Mouse (Mus musculus) neural tube, embryonic 15.5 days (tissue): ENCODE data around the gene Ado. TPM values are rescaled to one million over a fixed set of nuclear protein-coding genes. Genes with fewer than 3 reads are reported as not detected.

Experiments
- ATAC-seq: fragments of 200-750 bp; cut with Nextera tagmentation; 2 replicates; pipeline ENCODE4 v1.8.0; 2017; ENCODE audit warnings: mild to moderate bottlenecking, moderate TSS enrichment, moderate library complexity; ENCODE audit not compliant: low FRiP score
- H3K27ac ChIP-seq: fragments of 300-500 bp; sonication (generic); replicated peaks from 2 replicates; pipeline ENCODE4 v1.5.1; 2015; ENCODE audit warnings: mild to moderate bottlenecking, inconsistent platforms
- H3K27me3 ChIP-seq: fragments of 300-500 bp; sonication (generic); replicated peaks from 2 replicates; pipeline ENCODE4 v1.6.1; 2015; ENCODE audit warnings: inconsistent platforms
- H3K36me3 ChIP-seq: fragments of 300-500 bp; sonication (generic); 2 replicates; pipeline ENCODE4 v1.6.1; 2015; ENCODE audit warnings: inconsistent platforms
- H3K4me1 ChIP-seq: fragments of 300-500 bp; sonication (generic); 2 replicates; pipeline ENCODE4 v1.6.1; 2015; ENCODE audit warnings: inconsistent platforms
- H3K4me2 ChIP-seq: fragments of 300-500 bp; sonication (generic); 2 replicates; pipeline ENCODE4 v1.6.1; 2015; ENCODE audit warnings: inconsistent platforms, mild to moderate bottlenecking, moderate library complexity
- H3K4me3 ChIP-seq: fragments of 300-500 bp; sonication (generic); replicated peaks from 2 replicates; pipeline ENCODE4 v1.5.1; 2015; ENCODE audit warnings: mild to moderate bottlenecking, inconsistent platforms
- H3K9ac ChIP-seq: fragments of 300-500 bp; sonication (generic); replicated peaks from 2 replicates; pipeline ENCODE4 v1.6.1; 2015; ENCODE audit warnings: mild to moderate bottlenecking, inconsistent platforms
- H3K9me3 ChIP-seq: fragments of 300-500 bp; sonication (generic); replicated peaks from 2 replicates; pipeline ENCODE4 v1.6.1; 2016; ENCODE audit warnings: inconsistent platforms
- WGBS: fragments of 180-500 bp; shearing (Covaris S2); methylation state at CpG from one replicate; pipeline ENCODE4 v1.1.7; 2015; ENCODE audit warnings: mixed read lengths; 5-methylcytosine and 5-hydroxymethylcytosine counted together
- polyA plus RNA-seq: library from polyadenylated mRNA; unstranded; fragments of >200 nt; fragmentation: Nextera tagmentation; extraction: Ambion mirVana; gene quantifications from 2 replicates; pipeline ENCODE4 v1.2.1, GENCODE M21; 2015

Gene Ado
- 83.1 and 88.3 TPM in 2 replicates for polyA plus RNA-seq

DNA sequence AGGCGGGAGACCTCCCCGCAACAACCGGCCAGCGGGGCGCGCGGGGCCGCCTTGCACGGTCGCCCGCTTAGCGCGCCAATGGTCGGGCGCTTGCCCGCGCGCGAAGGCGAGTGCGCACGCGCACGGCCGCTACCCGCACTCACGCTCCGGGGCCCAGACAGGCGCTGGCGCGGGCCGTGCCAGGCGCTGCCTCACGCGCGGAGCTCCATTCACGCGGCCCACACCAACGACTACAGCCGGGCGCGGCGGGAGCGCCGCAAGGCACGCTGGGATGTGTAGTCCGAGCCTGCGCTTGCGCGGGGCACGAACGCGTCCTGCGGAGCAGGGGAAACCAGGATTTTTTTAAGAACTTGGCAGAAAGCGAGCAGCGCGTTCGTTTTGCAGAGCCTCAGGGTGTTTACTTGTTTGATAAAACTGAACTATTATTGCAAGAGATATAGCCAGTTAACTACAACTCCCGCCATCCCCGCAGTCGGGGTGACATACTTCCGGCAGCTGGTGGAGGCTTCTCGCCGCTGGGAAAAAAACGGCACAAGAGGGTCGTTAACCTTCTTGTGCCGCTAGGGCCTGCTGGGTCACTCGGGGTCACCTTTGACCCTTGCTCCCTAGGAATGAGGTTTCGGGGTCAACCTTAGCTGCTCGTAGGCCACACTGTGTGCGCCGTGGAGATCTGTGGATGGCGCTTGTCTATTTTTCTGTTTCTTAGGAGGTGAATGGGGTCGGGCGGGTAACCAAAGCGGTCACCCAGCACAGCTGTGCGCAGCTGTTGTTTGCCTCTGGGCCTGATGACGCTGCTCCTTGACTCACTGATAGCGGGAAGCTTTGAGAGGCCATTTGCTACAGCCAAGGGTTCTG, at the start of gene Ado:
Gene Ado (minus strand): TSS at position 79 of the 855 bp plus-strand sequence.
- ATAC-seq = peak; percentile 98
- H3K36me3 ChIP-seq = peaks cover 3% of the 10 kb centered on the region; the same call in 1 of the 2 replicates
- peaks cover 44% of the 10 kb centered on the region for H3K4me1 ChIP-seq
- peak within 1 kb of the TSS; percentile 81 for H3K9ac ChIP-seq
- H3K27me3 ChIP-seq = peaks cover 30% of the 10 kb centered on the region
- H3K4me2 ChIP-seq = peak within 1 kb of the TSS; percentile 86
- peak within 1 kb of the TSS; percentile 97 for H3K27ac ChIP-seq
- peak within 1 kb of the TSS; percentile 92 for H3K4me3 ChIP-seq
- H3K9me3 ChIP-seq = no peaks in the 10 kb centered on the region
- WGBS = under 1% methylated on average over 76 of the region's 79 CpGs

DNA sequence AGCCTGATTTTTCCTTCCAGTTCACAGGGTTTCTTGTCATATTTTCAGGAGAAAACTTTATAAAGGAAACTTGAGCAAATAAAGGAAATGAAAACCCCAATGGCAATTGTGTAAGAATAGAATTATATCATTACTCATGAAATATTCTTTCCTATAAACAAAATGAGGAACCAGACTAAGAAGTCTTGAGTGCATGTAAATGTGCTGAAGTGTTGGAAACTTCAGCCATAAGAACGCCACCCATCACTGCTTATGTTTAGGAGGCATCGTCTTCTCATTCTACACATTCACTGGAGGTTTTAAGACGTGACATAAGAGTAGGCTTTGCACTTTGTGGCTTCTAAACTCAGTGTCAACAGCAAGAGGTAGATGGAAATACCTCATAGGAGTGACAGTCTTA, 46.5 kb upstream of the Ado start:
- H3K9me3 ChIP-seq = no peaks in the 10 kb centered on the region
- no peak overlapping the region for H3K27ac ChIP-seq
- H3K4me3 ChIP-seq = no peak overlapping the region
- H3K4me2 ChIP-seq = no peak overlapping the region
- no peaks in the 10 kb centered on the region for H3K27me3 ChIP-seq
- H3K4me1 ChIP-seq = no peaks in the 10 kb centered on the region
- 91% methylated on average over 3 of the region's 3 CpGs for WGBS
- no peaks in the 10 kb centered on the region for H3K36me3 ChIP-seq
- ATAC-seq = no peak
- no peak overlapping the region for H3K9ac ChIP-seq

DNA sequence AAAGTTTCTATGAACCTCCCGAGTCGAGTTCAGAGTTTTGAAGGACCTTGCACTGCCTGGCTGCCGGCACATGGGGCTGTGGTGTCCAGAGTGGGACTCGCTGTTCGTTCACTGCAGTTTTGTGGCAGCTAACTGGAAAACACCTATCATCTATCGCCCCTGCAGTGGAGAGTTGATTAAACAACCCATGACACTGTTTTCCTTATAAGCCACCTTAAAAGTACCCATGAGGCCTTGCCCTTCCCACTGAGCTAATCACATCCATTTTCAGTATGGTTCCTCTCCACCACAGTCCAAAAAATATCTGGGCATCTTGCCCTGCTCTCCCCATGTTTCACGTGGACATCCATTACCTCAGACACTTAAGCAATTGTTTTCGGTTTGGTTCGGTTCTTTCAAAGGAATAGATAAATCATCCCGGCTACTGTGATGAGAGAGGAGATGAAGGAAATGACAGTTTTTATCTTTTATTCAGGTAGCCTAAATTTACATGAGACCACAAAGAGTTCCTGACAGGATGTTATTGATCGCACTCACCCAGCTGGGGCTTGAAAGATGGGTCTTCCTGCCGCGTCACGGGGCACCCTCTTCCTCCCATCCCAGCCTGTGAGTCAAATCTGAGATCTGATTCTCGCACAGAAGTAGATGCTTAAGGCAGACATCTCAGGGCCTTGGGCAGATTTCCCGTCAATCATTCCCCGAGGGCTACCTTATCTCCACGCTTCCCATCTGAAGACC, 37.3 kb upstream of the Ado start:
- no peak overlapping the region for H3K27ac ChIP-seq
- H3K9me3 ChIP-seq = no peaks in the 10 kb centered on the region
- H3K27me3 ChIP-seq = no peaks in the 10 kb centered on the region
- no peaks in the 10 kb centered on the region for H3K36me3 ChIP-seq
- ATAC-seq = no peak
- no peak overlapping the region for H3K9ac ChIP-seq
- no peak overlapping the region for H3K4me2 ChIP-seq
- no peaks in the 10 kb centered on the region for H3K4me1 ChIP-seq
- 77% methylated on average over 18 of the region's 18 CpGs for WGBS
- H3K4me3 ChIP-seq = no peak overlapping the region

DNA sequence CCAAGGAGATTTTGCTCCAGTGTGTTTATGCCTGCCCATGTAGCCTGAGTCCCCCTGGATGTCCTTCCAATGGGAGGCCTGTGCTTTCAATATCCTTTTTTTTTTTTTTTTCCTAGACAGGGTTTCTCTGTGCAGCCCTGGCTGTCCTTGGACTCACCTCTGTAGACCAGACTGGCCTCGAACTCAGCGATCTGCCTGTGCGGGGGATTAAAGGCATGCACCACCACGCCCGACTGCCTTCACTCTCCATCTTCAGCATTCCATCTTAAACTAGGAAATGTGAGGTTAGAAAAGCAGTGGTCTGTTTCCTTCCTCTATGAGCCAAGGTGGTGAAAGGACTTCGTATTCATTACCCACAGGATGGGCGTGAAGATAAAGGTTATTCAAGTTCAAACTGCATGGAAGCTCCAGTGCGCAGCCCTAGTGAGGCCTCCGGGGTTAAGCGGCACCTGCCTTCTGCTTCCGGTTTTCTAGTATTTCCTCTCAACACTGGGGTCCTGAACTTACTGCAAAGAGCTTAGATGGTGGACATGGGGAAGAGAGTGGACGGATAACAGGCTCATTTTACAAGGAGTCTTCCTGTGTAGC, 33.0 kb upstream of the Ado start:
- Histone ChIP-seq H3K27me3 (no peaks in the 10 kb centered on the region), H3K4me2 (no peak overlapping the region), H3K9me3 (no peaks in the 10 kb centered on the region), H3K4me3 (no peak overlapping the region), H3K4me1 (no peaks in the 10 kb centered on the region), H3K9ac (no peak overlapping the region), H3K27ac (no peak overlapping the region), H3K36me3 (no peaks in the 10 kb centered on the region)
- ATAC-seq = no peak
- 85% methylated on average over 12 of the region's 12 CpGs for WGBS

DNA sequence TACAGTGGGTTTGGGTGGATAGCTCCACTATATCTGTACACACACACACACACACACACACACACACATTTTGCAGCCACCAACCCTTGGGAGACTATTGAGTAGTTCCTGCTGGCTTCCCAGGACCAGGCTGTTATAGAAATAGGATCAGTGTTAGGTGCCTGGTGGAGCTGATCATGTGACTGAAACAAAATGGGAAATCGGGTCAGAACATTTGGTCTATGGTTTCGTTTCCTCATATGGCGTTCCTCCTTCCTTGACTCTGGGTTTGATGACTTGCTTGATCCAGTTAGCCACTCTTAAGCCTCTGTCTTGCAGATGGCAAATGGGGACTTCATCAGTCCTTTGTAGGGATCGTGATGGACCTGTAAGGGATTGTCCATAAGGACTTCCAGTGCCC, 31.1 kb upstream of the Ado start:
- Histone ChIP-seq H3K27ac (no peak overlapping the region), H3K4me1 (no peaks in the 10 kb centered on the region), H3K4me2 (no peak overlapping the region), H3K9ac (no peak overlapping the region), H3K4me3 (no peak overlapping the region), H3K9me3 (no peaks in the 10 kb centered on the region), H3K27me3 (no peaks in the 10 kb centered on the region), H3K36me3 (no peaks in the 10 kb centered on the region)
- no peak for ATAC-seq
- 91% methylated on average over 4 of the region's 4 CpGs for WGBS

DNA sequence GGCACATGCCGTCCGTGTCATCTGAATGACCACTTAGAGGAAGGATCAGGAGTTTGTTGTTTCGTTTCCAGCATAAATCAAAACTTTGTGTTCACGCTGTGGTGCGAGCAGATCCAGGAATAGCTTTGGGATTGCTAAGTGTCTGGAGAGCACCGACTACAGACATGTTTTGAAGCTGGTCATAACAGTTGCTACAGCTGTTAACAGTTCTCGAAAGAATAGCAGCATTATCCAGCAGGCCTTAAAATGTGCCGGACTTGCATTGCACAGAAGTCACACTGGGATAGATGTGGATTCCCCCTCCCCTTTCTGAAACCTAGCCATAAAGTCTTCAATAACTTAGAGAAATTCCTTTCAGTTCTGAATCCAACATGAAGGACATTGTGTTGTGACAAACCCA, 24.6 kb upstream of the Ado start:
- Histone ChIP-seq H3K27ac (no peak overlapping the region), H3K36me3 (no peaks in the 10 kb centered on the region), H3K9me3 (no peaks in the 10 kb centered on the region), H3K9ac (no peak overlapping the region), H3K4me2 (no peak overlapping the region), H3K27me3 (no peaks in the 10 kb centered on the region), H3K4me3 (no peak overlapping the region), H3K4me1 (no peaks in the 10 kb centered on the region)
- 53% methylated on average over 8 of the region's 8 CpGs for WGBS
- no peak for ATAC-seq

DNA sequence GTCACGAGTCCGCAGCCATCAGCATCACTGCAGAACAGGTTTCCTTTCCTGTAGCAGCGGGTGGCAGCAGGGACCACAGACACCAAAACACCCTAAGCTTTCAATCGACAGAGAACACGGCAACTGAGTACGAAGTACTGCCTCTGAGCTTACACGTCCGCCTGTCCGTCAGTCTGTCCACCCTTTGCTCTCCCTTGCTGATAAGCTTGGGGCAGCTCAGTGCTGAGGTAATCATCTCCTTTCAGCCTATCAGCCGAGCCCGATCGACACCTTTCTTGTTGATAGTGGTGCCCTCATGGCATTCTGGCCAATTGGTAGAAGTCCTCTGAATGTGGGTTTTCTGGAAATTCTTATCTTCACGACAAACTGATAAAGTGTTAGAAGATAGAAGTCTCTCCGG, 22.7 kb upstream of the Ado start:
- H3K9ac ChIP-seq = no peak overlapping the region
- no peaks in the 10 kb centered on the region for H3K36me3 ChIP-seq
- H3K4me1 ChIP-seq = no peaks in the 10 kb centered on the region
- no peaks in the 10 kb centered on the region for H3K9me3 ChIP-seq
- WGBS = 93% methylated on average over 14 of the region's 14 CpGs
- no peaks in the 10 kb centered on the region; the same call in 1 of the 2 replicates for H3K27me3 ChIP-seq
- no peak overlapping the region for H3K4me2 ChIP-seq
- H3K27ac ChIP-seq = no peak overlapping the region
- no peak overlapping the region for H3K4me3 ChIP-seq
- no peak for ATAC-seq

DNA sequence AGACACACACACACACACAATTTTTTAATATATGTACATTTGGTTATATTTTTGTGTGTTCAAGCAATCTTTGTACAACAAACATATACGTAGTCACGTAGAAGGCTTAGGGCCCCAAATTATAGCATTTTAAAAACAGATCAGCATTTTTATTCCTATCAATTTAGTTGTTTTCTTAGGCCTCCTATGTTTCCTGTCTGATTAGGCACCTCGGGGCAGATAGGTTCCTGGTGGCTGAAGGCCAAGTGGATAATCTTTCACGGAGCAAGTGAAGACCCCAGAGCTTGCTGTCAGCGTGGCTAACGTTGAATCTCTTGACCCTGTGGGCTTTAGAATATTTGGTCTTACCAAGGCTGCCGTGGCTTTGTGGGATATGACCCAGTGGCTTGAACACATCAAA, 20.8 kb upstream of the Ado start:
- peaks cover 9% of the 10 kb centered on the region for H3K27me3 ChIP-seq
- no peak for ATAC-seq
- WGBS = 86% methylated on average over 7 of the region's 7 CpGs

DNA sequence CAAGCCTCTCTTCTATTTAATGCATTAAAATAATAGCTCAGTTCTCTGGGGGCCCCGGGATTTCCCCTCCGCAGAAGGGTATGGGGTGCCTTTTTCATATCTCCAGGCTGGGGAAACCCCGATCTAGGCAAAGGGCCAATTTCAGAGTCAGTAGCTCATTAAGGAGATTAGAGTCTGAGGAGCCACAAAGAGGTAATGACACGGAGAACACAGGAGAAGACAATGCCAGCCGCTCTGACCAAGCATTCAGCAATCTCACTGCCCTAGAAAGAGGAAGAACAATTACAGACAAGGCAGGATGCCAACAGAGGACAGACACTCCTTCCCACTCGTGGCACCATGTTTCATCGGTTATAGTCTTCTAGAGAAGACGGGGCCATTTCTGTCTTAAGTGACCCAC, 17.3 kb upstream of the Ado start:
- 41% methylated on average over 8 of the region's 8 CpGs for WGBS

More for the DNA sequence above, 20.8 kb upstream of the Ado start:
- H3K27ac ChIP-seq = no peak overlapping the region
- no peak overlapping the region for H3K4me2 ChIP-seq
- H3K36me3 ChIP-seq = no peaks in the 10 kb centered on the region
- no peak overlapping the region for H3K9ac ChIP-seq
- no peaks in the 10 kb centered on the region for H3K9me3 ChIP-seq
- no peak overlapping the region for H3K4me3 ChIP-seq
- no peaks in the 10 kb centered on the region for H3K4me1 ChIP-seq

DNA sequence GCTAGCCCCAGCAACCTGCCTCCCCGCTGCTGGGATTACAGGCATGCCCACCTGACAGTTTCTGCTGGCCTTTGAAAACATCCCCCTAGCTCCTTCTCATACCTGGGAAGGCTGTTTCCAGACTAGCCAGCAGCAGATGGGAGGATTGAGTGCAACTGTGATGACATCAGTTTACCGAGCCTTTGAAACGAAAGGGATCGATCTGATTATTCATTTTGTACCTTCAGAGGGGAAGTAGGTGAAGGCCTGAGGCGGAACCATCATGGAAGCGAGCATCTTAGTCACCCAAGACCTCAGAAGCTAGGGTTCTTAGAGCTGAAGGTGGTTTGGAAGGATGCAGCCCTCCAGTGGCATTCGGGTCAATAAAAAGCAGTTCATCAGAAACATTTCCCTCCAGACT, 15.8 kb upstream of the Ado start:
- Histone ChIP-seq H3K9ac (no peak overlapping the region), H3K4me3 (no peak overlapping the region), H3K4me1 (peaks cover 10% of the 10 kb centered on the region; the same call in 1 of the 2 replicates), H3K36me3 (no peaks in the 10 kb centered on the region), H3K27ac (no peak overlapping the region), H3K4me2 (no peak overlapping the region), H3K27me3 (peaks cover 40% of the 10 kb centered on the region), H3K9me3 (no peaks in the 10 kb centered on the region)
- ATAC-seq = no peak
- 95% methylated on average over 7 of the region's 7 CpGs for WGBS

More for the DNA sequence above, 17.3 kb upstream of the Ado start:
- ATAC-seq = no peak
- Histone ChIP-seq H3K4me1 (no peaks in the 10 kb centered on the region), H3K36me3 (no peaks in the 10 kb centered on the region), H3K9ac (no peak overlapping the region), H3K9me3 (no peaks in the 10 kb centered on the region), H3K27ac (no peak overlapping the region), H3K4me2 (no peak overlapping the region), H3K27me3 (peaks cover 40% of the 10 kb centered on the region), H3K4me3 (no peak overlapping the region)

DNA sequence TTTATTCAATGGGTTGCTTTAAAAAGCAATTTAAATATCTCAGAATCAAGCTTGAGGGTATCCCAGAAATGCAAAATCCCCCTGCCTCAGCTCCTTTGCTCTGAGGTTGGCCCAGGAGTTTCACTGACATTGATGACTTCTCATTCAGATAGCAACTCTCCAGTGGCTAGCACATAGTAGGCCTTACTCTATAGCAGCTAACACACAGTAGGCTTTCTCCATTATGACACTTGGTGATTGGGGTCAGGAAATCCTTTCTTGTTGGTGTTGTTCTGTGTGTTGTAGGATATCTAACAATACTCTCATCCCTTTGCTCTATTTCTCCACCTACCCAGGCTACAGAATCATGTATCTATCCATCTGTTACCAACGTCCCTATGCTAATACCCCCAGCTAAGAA, 12.4 kb upstream of the Ado start:
- Histone ChIP-seq H3K4me3 (no peak overlapping the region), H3K4me2 (no peak overlapping the region), H3K9me3 (no peaks in the 10 kb centered on the region), H3K27me3 (peaks cover 64% of the 10 kb centered on the region), H3K27ac (no peak overlapping the region), H3K36me3 (no peaks in the 10 kb centered on the region), H3K9ac (no peak overlapping the region), H3K4me1 (peaks cover 10% of the 10 kb centered on the region; the same call in 1 of the 2 replicates)
- no peak for ATAC-seq
- 71% methylated on average over 1 of the region's 1 CpGs for WGBS
